Comparison of ENCODE assay signal across 7 mouse cellular contexts in the genomic region with DNA sequence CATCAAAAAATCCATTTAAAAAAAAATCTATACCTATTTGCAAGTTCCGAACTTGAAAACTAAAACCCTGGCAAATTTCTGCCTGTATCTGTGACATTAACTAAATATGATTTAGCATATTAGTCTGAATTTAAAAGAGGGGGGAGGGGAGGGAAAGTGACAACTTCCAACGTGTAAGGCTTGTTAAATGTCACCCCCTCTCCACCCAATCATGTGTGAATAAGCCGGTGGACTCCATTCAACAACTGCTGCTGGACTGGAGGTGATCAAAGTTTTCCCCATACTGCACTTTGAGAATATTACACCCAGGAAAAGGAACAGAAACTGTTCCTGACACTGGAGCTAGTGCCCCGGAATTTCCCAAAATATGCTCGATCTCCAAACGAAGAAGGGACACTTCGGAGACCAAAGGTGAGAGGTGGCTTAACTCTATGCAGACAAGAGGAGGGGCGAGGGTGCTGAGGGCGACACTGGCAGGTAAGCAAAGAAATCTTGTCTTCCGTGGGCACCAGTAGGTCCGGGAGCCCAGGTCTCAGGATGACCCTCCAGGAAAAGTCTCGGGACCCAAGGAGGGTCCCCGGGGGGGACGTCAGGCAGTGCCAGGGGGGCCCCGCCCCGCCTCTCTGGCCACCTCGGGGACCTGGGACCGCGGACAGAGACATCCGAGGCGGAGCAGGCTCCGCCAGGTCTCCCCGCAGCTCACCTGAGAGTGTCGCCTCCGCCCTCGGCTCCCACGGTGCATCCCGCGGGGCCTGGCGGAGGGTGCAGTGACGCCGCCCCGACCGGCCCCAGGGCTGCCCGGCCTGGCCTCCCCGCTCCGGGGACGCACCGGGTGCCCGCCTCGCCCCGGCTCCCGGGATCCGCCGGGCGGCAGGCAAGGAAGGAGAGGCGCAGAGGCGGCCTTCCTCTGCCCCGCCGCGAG. TPM values are rescaled to one million over a fixed set of nuclear protein-coding genes. Genes with fewer than 3 reads are reported as not detected.
A peak's percentile ranks its signal among the peaks of the same experiment; 100 is the strongest.
DNase-seq lines count a peak whose midpoint lies in the region; ATAC-seq and TF ChIP-seq lines count a peak whose summit lies in the region.

No protein-coding gene starts in this region.

- peaks cover 53% of the 10 kb centered on the region for H3K79me2 ChIP-seq in macrophage (ENCODE audit: inconsistent target)

- H3K9me3 ChIP-seq in hindbrain, postnatal 0 days (ENCODE audit: low read length): no peaks in the 10 kb centered on the region

- no peak for TF ChIP-seq CTCF in hindbrain, postnatal 0 days (IDR thresholded peaks at IDR 0.05; ENCODE audit: low read depth)

- 3% methylated on average over 40 of the region's 51 CpGs for WGBS in hindbrain, postnatal 0 days
- WGBS in macrophage (ENCODE audit: missing documents): 1% methylated on average over 44 of the region's 51 CpGs

- peaks cover 10% of the 10 kb centered on the region; the same call in 1 of the 2 replicates for H3K4me1 ChIP-seq in hindbrain, postnatal 0 days (ENCODE audit: insufficient read depth, low read length)

- DNase-seq in left cerebral cortex, adult 11 months (ENCODE audit: low spot score): peak; percentile 18
- DNase-seq in left cerebral cortex, postnatal 36 days (ENCODE audit: low spot score in 2 of 2): no peak
- DNase-seq in MN1 (ENCODE audit: low spot score): peak; percentile 30
- DNase-seq in c-Kit-positive CD71-positive TER-119-positive erythroid progenitor cells, embryonic 14.5 days (ENCODE audit: low spot score): peak; percentile 42
- DNase-seq in hindbrain, postnatal 0 days (ENCODE audit: low spot score): no peak
- no peak for DNase-seq in ovary, postnatal 14 days (ENCODE audit: low spot score)

- no peaks in the 10 kb centered on the region for H3K36me3 ChIP-seq in hindbrain, postnatal 0 days (ENCODE audit: insufficient read depth, low read length)
- no peaks in the 10 kb centered on the region for H3K36me3 ChIP-seq in macrophage (ENCODE audit: inconsistent target)

- H3K4me2 ChIP-seq in hindbrain, postnatal 0 days (ENCODE audit: low read depth, low read length): peak overlapping the region; percentile 86

- H3K4me3 ChIP-seq in hindbrain, postnatal 0 days (ENCODE audit: low read length): peak overlapping the region; percentile 100
- peak overlapping the region; percentile 72 for H3K4me3 ChIP-seq in macrophage (ENCODE audit: inconsistent target)

- peak overlapping the region; percentile 99 for H3K9ac ChIP-seq in hindbrain, postnatal 0 days (replicated peaks; ENCODE audit: low read length)

- intact Hi-C loops in left cerebral cortex, postnatal 36 days (cut with DNase I): loop anchor here (1.0 to 5.0 kb wide), 2 partner anchors 64 to 705 kb away; a partner anchor contains a TSS

- H3K27ac ChIP-seq in hindbrain, postnatal 0 days: peak overlapping the region; percentile 95
- H3K27ac ChIP-seq in macrophage: peak overlapping the region; percentile 51

- ATAC-seq in hindbrain, postnatal 0 days: no peak; the same call in 1 of the 2 replicates

- no peaks in the 10 kb centered on the region for H3K27me3 ChIP-seq in hindbrain, postnatal 0 days (ENCODE audit: insufficient read depth, low read length)

RNA-seq across cellular contexts. Expression of a gene that starts 0.6 kb away (rescaled TPM):
- 10 to 100 TPM; 42.8 to 52.9 TPM for total RNA-seq in left cerebral cortex, postnatal 36 days (2021)
- total RNA-seq in hindbrain, postnatal 0 days (2014; rRNA removed): 20.1 and 27.9 TPM in 2 replicates
- 11.2 and 11.8 TPM in 2 replicates for polyA plus RNA-seq in hindbrain, postnatal 0 days (2015; fragmentation: Nextera tagmentation; extraction: Ambion mirVana)
- 100 to 1,000 TPM; 226 to 493 (median 310) TPM for total RNA-seq in macrophage (2018; cell fraction: chromatin; rRNA removed)
- 10 to 100 TPM; 27.2 to 53.9 (median 40.1) TPM for total RNA-seq in macrophage (2018; cell fraction: cytosol; rRNA removed)
- total RNA-seq in macrophage (2018; cell fraction: nucleus; rRNA removed): 100 to 1,000 TPM; 117 to 399 (median 170) TPM
- 15.1 to 24.6 TPM (median 18.4 TPM) in 3 replicates for polyA plus RNA-seq in macrophage (2018)

Comparison
In these comparisons a context has a peak if more than half of its experiments do, and no peak if none do; other contexts are left out.
1. DNase-seq: peak in left cerebral cortex, adult 11 months (single experiment), MN1 (single experiment) and c-Kit-positive CD71-positive TER-119-positive erythroid progenitor cells, embryonic 14.5 days (single experiment); none in left cerebral cortex, postnatal 36 days (0 of 2), hindbrain, postnatal 0 days (single experiment) and ovary, postnatal 14 days (single experiment).